Mouse (Mus musculus): ENCODE results near the gene Kcnn3. TPM values are rescaled to one million over a fixed set of nuclear protein-coding genes. Genes with fewer than 3 reads are reported as not detected.

Kcnn3 gene
- total RNA-seq, 2 experiments from 2014 or later = 4.0 to 6.5 TPM

DNA sequence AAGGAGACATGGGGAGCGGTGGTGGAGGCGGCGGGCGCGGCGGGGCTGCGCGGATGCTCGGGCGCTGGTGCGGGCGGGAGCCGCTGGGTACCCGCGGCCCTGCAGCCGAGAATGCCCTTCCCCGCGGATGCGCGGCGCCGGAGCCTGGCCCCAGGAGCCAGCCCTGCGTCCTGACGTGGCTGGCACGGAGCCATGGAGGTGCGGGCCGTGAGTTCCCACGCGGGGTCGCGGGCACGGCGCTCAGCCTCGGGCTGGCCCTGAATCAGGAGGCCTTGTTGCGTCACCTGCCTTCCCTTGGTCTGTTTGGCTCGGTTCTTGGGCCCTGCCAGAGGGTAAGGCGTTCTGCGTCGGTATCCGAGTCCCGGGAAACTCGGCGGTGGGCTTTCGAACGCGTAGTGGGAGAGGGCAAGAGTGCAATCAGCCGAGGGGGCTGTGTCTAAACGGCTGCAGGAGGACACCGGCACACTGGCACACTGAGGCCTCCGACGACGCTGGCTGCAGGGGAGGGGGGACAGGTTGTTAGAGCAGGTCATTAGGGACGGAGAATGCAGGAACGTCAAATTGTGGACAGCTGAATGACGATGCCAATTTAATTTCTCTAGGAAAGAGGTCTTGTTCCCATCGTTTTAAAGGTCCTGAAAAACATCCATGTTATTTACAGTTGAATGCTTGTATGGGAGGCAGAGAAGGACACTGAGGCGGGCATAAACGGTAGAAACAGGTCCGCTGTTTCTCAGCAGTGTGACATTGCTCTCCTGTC lies 195.4 kb downstream of the Kcnn3 start:
- DNase-seq = peak; percentile 42 to 47
- intact Hi-C loops (cut with DNase I) = loop anchor here (2.0 kb wide), 1 partner anchor 57 kb away; the partner anchor contains the start of gene Ube2q1

DNA sequence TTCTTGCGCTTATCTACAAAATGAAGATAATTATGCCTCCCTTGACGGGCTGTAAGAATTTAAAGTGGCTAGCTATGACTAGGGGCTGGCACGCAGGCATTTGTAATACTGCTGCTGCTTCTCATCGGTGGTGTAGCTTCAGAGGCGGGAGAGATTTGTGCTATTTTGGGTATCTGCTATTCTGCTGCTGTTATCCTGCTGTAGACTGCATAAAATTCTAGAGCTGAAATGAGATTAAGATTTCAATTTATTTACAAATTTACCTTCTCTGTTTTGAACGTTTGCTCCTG lies 195.9 kb downstream of the Kcnn3 start:
- intact Hi-C loops (cut with DNase I) = loop anchor here (2.0 kb wide), 1 partner anchor 57 kb away; the partner anchor contains the start of gene Ube2q1
- no peak for DNase-seq

DNA sequence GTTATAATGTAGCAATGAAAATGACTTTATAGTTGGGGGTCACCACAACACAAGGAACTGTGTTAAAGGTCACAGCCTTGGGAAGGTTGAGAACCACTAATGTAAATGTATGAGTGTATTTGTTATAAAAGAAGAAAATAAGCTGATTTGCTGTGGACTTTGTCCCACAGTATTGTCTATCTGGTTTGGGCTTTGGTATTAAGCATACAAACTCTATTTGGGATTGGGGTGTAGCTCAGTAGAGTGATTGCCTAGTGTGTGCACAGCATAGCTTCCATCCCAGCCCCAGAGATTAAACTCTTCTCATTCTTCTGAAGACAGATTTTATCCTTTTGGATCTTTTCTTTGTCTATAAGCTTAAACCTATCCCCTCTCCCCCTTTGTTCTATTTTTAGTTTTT lies 202.1 kb downstream of the Kcnn3 start:
- intact Hi-C loops (cut with DNase I) = no loop called here

DNA sequence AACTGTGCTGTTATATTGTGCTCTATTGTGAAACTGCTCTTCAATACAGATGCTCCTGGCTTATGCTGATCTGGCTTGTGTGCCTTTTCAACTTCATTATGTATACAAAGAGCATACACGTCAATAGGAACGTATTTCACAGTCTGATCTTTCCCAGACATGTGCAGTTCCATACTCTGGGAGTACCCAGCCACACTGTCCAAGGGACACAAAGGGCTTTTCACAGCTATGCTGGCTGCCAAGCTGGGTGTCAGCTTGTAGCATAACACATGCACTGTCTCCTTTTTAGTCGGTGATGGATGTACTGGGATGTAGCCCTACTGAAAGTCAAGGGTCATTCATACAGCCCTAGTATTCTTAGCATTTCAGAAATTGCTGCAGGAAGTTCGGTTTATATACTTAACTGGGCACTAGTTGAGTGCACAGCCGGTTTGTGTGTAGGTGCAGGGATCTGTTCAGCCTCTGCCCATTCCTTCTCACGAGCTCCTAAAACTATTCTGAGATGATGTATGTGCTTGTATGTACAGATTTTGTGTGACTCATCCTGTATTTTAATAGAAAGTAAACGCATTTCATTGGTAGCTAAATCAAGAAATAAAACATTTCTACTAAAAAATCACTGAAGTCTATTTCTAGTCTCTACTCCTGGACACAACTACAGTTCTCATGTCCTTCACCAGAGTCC lies 203.6 kb downstream of the Kcnn3 start:
- no peak for DNase-seq
- intact Hi-C loops (cut with DNase I) = no loop called here

More for the DNA sequence above, 202.1 kb downstream of the Kcnn3 start:
- DNase-seq = no peak

Other genes with a start within 250 kb of the Kcnn3 start
- gene Slc50a1, start 249.6 kb upstream of the Kcnn3 start, total RNA-seq (2021) = 10 to 100 TPM; 20.6 to 22.7 TPM
- 10 to 100 TPM; 32.4 to 34.0 TPM for gene Efna1, start 239.0 kb upstream of the Kcnn3 start, total RNA-seq (2021)
- not detected for gene Efna3, start 197.2 kb upstream of the Kcnn3 start, total RNA-seq (2021)
- under 1 TPM; 0.49 to 0.74 TPM for gene Efna4, start 182.1 kb upstream of the Kcnn3 start, total RNA-seq (2021)
- 10 to 100 TPM; 80.4 to 100.0 TPM for gene Adam15, start 170.2 kb upstream of the Kcnn3 start, total RNA-seq (2021)
- gene Dcst2, start 158.2 kb upstream of the Kcnn3 start, total RNA-seq (2021) = not detected
- gene Dcst1, start 154.9 kb upstream of the Kcnn3 start, total RNA-seq (2021) = under 1 TPM; 0.22 to 0.48 TPM
- gene Zbtb7b, start 125.4 kb upstream of the Kcnn3 start, total RNA-seq (2021) = 10 to 100 TPM; 18.4 to 27.3 TPM
- under 1 TPM in 1 of 2 experiments, not detected in 1; 0.98 TPM for gene Lenep, start 117.4 kb upstream of the Kcnn3 start, total RNA-seq (2021)
- 10 to 100 TPM; 44.7 to 46.1 TPM for gene Flad1, start 108.3 kb upstream of the Kcnn3 start, total RNA-seq (2021)
- gene Cks1b, start 101.8 kb upstream of the Kcnn3 start, total RNA-seq (2021) = 10 to 100 TPM in 1 of 2 experiments, 1 to 10 TPM in 1; 7.9 to 14.4 TPM
- 10 to 100 TPM; 45.0 to 47.5 TPM for gene Shc1, start 101.7 kb upstream of the Kcnn3 start, total RNA-seq (2021)
- 10 to 100 TPM; 16.5 to 19.9 TPM for gene Pygo2, start 90.0 kb upstream of the Kcnn3 start, total RNA-seq (2021)
- gene Pbxip1, start 83.5 kb upstream of the Kcnn3 start, total RNA-seq (2021) = 10 to 100 TPM; 51.9 to 53.1 TPM
- gene Pmvk, start 65.6 kb upstream of the Kcnn3 start, total RNA-seq (2021) = 1 to 10 TPM; 8.8 to 9.2 TPM
- 10 to 100 TPM; 12.5 to 13.5 TPM for gene Adar, start 194.9 kb downstream of the Kcnn3 start, total RNA-seq (2021)
- gene Chrnb2, start 244.5 kb downstream of the Kcnn3 start, total RNA-seq (2021) = under 1 TPM; 0.20 to 0.29 TPM

Measured in heart, postnatal 14 days (tissue).